Mouse (Mus musculus) spleen, adult 2 months (tissue): ENCODE measurements around the gene Nat8f3. TPM values are rescaled to one million over a fixed set of nuclear protein-coding genes. Genes with fewer than 3 reads are reported as not detected.
"Not testable (repeated sequence)": the region's sequence is repeated elsewhere in the genome, so short reads cannot be mapped to it uniquely, and the experiment has no call there.

Source experiments
- DNase-seq, 2 experiments: peaks; one replicate each; pipeline versions ENCODE4 v3.0.0 to v3.0.0-alpha.2; 2012 to 2021; ENCODE audit warnings: low spot score in 2 of 2, low read depth in 1 of 2
- H3K27ac ChIP-seq: fragments of 200-500 bp; 2 replicates; pipeline ENCODE4 v1.5.1; 2012; ENCODE audit warnings: low read length, inconsistent platforms; ENCODE audit not compliant: insufficient read depth
- H3K27me3 ChIP-seq: fragments of 200-500 bp; 2 replicates; pipeline ENCODE4 v1.6.1; 2012; ENCODE audit warnings: mild to moderate bottlenecking, moderate library complexity, low read length, inconsistent platforms; ENCODE audit not compliant: control insufficient read depth, insufficient read depth
- H3K36me3 ChIP-seq: fragments of 200-500 bp; 2 replicates; pipeline ENCODE4 v1.6.1; 2012; ENCODE audit warnings: mild to moderate bottlenecking, low read length, inconsistent platforms; ENCODE audit not compliant: control insufficient read depth, insufficient read depth
- H3K4me1 ChIP-seq: fragments of 200-500 bp; 2 replicates; pipeline ENCODE4 v1.6.1; 2011; ENCODE audit warnings: inconsistent platforms; ENCODE audit not compliant: control insufficient read depth, insufficient read depth, insufficient read length
- H3K4me3 ChIP-seq: fragments of 200-500 bp; 2 replicates; pipeline ENCODE4 v1.5.1; 2011; ENCODE audit warnings: mild to moderate bottlenecking, inconsistent platforms; ENCODE audit not compliant: insufficient read depth, insufficient read length; ENCODE audit errors: extremely low read depth
- WGBS: fragments of 180-500 bp; shearing (Covaris S2); methylation state at CpG from one replicate; pipeline ENCODE4 v1.1.7; 2018; 5-methylcytosine and 5-hydroxymethylcytosine counted together
- polyA plus RNA-seq: library from polyadenylated mRNA; depleted of rRNA; stranded (reverse); fragments of >200 nt; gene quantifications from 2 replicates; pipeline ENCODE4 v1.2.3, GENCODE M21; 2012; rRNA removed

The Nat8f3 gene
- polyA plus RNA-seq, 1 experiment: 1.8 TPM

- not testable (repeated sequence) for H3K4me1 ChIP-seq, H3K27ac ChIP-seq, H3K36me3 ChIP-seq, H3K4me3 ChIP-seq, H3K27me3 ChIP-seq, DNase-seq
- 90% methylated on average over 1 of the region's 1 CpGs for WGBS
Measured at GRCm38 (mm10) chr6:85709607-85710006, 55.9 kb downstream of the Nat8f3 start.

GRCm38 (mm10) chr6:85709206-85709605, 56.3 kb downstream of the Nat8f3 start:
- 93% methylated on average over 5 of the region's 5 CpGs for WGBS
- H3K4me3 ChIP-seq, DNase-seq, H3K4me1 ChIP-seq, H3K27me3 ChIP-seq, H3K27ac ChIP-seq, H3K36me3 ChIP-seq: not testable (repeated sequence)

- not testable (repeated sequence) for H3K4me3 ChIP-seq, H3K4me1 ChIP-seq, DNase-seq, H3K27ac ChIP-seq, H3K27me3 ChIP-seq, H3K36me3 ChIP-seq
- 91% methylated on average over 2 of the region's 4 CpGs for WGBS
Measured at GRCm38 (mm10) chr6:85701943-85702342, 63.6 kb downstream of the Nat8f3 start.

Other genes starting within 250 kb of the Nat8f3 start
- gene Alms1, start 178.2 kb downstream of the Nat8f3 start, polyA plus RNA-seq: 0.35 and 0.41 TPM in 2 replicates
- 0.62 TPM in 1 of 2 replicates, not detected in the other for gene Nat8f7, start 52.5 kb downstream of the Nat8f3 start, polyA plus RNA-seq
- 0.27 TPM in 2 replicates for gene Nat8f6, start 55.2 kb upstream of the Nat8f3 start, polyA plus RNA-seq
- gene Nat8f5, start 55.2 kb upstream of the Nat8f3 start, polyA plus RNA-seq: 0.12 and 0.46 TPM in 2 replicates
- gene Nat8, start 66.3 kb upstream of the Nat8f3 start, polyA plus RNA-seq: 0.66 and 1.0 TPM in 2 replicates
- gene Nat8f2, start 103.4 kb upstream of the Nat8f3 start, polyA plus RNA-seq: 0.02 TPM in 1 of 2 replicates, not detected in the other
- 1.5 and 1.8 TPM in 2 replicates for gene Nat8f4, start 139.1 kb upstream of the Nat8f3 start, polyA plus RNA-seq
- 6.7 and 7.2 TPM in 2 replicates for gene Tprkb, start 146.1 kb upstream of the Nat8f3 start, polyA plus RNA-seq
- gene Nat8f1, start 149.9 kb upstream of the Nat8f3 start, polyA plus RNA-seq: 8.1 and 8.6 TPM in 2 replicates
- gene Dusp11, start 195.9 kb upstream of the Nat8f3 start, polyA plus RNA-seq: 21.3 and 25.7 TPM in 2 replicates